In the genomic region with DNA sequence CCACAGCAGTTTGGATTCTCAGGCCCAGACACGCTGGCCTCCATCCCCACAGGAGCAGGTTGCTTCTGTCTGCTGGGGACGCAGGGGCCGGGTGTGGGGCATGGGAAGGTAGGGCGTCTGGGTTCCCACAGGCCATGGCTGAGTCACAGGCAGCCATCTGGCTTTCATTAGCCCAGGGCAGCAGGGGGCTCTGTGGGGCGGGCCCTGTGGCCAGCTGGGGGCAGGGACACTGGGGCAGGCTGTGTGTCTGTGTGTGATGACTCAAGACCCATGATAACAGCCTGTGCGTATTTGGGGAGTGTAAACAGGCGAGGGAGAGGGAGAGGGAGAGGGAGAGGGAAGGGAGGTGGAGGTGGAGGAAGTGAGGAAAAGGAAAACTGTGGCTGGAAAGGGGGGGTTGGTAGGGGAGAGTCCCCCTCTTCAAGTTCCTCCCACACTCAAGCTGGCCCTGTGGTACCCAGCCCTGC, we compare ENCODE assay signal across 7 mouse cellular contexts. TPM values are rescaled to one million over a fixed set of nuclear protein-coding genes. Genes with fewer than 3 reads are reported as not detected.
A peak's percentile ranks its signal among the peaks of the same experiment; 100 is the strongest.
DNase-seq lines count a peak whose midpoint lies in the region; ATAC-seq and TF ChIP-seq lines count a peak whose summit lies in the region.

No protein-coding gene starts in this region.

- no peaks in the 10 kb centered on the region for H3K9me3 ChIP-seq in heart, embryonic 15.5 days (replicated peaks)
- H3K9me3 ChIP-seq in liver, embryonic 13.5 days (replicated peaks) = no peaks in the 10 kb centered on the region
- no peaks in the 10 kb centered on the region for H3K9me3 ChIP-seq in stomach, embryonic 15.5 days

- WGBS in heart, embryonic 15.5 days = 17% methylated on average over 7 of the region's 7 CpGs
- WGBS in liver, embryonic 13.5 days (ENCODE audit: insufficient replicate concordance) = 28% methylated on average over 7 of the region's 7 CpGs
- 20% methylated on average over 7 of the region's 7 CpGs for WGBS in stomach, embryonic 15.5 days

- peaks cover 39% of the 10 kb centered on the region; the same call in 1 of the 2 replicates for H3K36me3 ChIP-seq in heart, embryonic 15.5 days
- H3K36me3 ChIP-seq in liver, embryonic 13.5 days = peaks cover 63% of the 10 kb centered on the region
- H3K36me3 ChIP-seq in stomach, embryonic 15.5 days = peaks cover 27% of the 10 kb centered on the region

- peak; percentile 5; the same call in 1 of the 2 replicates for TF ChIP-seq POLR2A in cortical plate, adult 2 months (IDR thresholded peaks at IDR 0.05; ENCODE audit: extremely low read depth, insufficient read depth, low read length)

- peak overlapping the region; percentile 22; the same call in 1 of the 2 replicates for H3K9ac ChIP-seq in heart, embryonic 15.5 days
- H3K9ac ChIP-seq in liver, embryonic 13.5 days = 0 out of 2 replicates have a peak overlapping the region, but pooled peaks have one; percentile 13
- no peak overlapping the region for H3K9ac ChIP-seq in stomach, embryonic 15.5 days

- H3K4me1 ChIP-seq in cortical plate, adult 2 months (ENCODE audit: control insufficient read depth, insufficient read depth, low read length) = peaks cover 6% of the 10 kb centered on the region
- peaks cover 43% of the 10 kb centered on the region for H3K4me1 ChIP-seq in heart, embryonic 15.5 days (replicated peaks)
- peaks cover 55% of the 10 kb centered on the region for H3K4me1 ChIP-seq in liver, embryonic 13.5 days (replicated peaks)
- H3K4me1 ChIP-seq in stomach, embryonic 15.5 days = peaks cover 39% of the 10 kb centered on the region

- H3K4me2 ChIP-seq in heart, embryonic 15.5 days = no peak overlapping the region
- no peak overlapping the region for H3K4me2 ChIP-seq in liver, embryonic 13.5 days
- H3K4me2 ChIP-seq in stomach, embryonic 15.5 days = no peak overlapping the region; the same call in 1 of the 2 replicates

- H3K27me3 ChIP-seq in heart, embryonic 15.5 days = no peaks in the 10 kb centered on the region
- no peaks in the 10 kb centered on the region for H3K27me3 ChIP-seq in liver, embryonic 13.5 days
- H3K27me3 ChIP-seq in stomach, embryonic 15.5 days (replicated peaks) = no peaks in the 10 kb centered on the region

- DNase-seq in 3134 (ENCODE audit: extremely low read depth, insufficient read length, low spot score) = peak; percentile 95
- peak; percentile 25 for DNase-seq in A20 (ENCODE audit: low read depth, low spot score)
- DNase-seq in liver, embryonic 13.5 days = no peak
- no peak for DNase-seq in layer of hippocampus, postnatal 36 days

- ATAC-seq in heart, embryonic 15.5 days (replicated peaks; ENCODE audit: insufficient number of reproducible peaks, insufficient read depth, low FRiP score, low read depth) = peak; percentile 50
- peak; percentile 35 for ATAC-seq in liver, embryonic 13.5 days (ENCODE audit: low read depth)
- ATAC-seq in stomach, embryonic 15.5 days (ENCODE audit: insufficient read depth, low FRiP score, low read depth) = peak; percentile 29

- peak overlapping the region; percentile 2; the same call in 1 of the 2 replicates for H3K27ac ChIP-seq in cortical plate, adult 2 months (ENCODE audit: insufficient read depth, low read length)
- peak overlapping the region; percentile 69 for H3K27ac ChIP-seq in heart, embryonic 15.5 days
- peak overlapping the region; percentile 68 for H3K27ac ChIP-seq in liver, embryonic 13.5 days
- H3K27ac ChIP-seq in stomach, embryonic 15.5 days = 0 out of 2 replicates have a peak overlapping the region, but pooled peaks have one; percentile 9

- no peak overlapping the region for H3K4me3 ChIP-seq in cortical plate, adult 2 months (ENCODE audit: insufficient read depth, low read length)
- no peak overlapping the region for H3K4me3 ChIP-seq in heart, embryonic 15.5 days
- H3K4me3 ChIP-seq in liver, embryonic 13.5 days (replicated peaks) = no peak overlapping the region
- no peak overlapping the region for H3K4me3 ChIP-seq in stomach, embryonic 15.5 days (replicated peaks)

- TF ChIP-seq CTCF in cortical plate, adult 2 months (IDR thresholded peaks at IDR 0.05; ENCODE audit: extremely low read depth, insufficient read depth, low read length) = no peak

RNA-seq across cellular contexts. Expression of gene Ccdc97, which starts 7.1 kb away (rescaled TPM):
- polyA plus RNA-seq in cortical plate, adult 2 months (2012; rRNA removed) = 57.9 and 58.5 TPM in 2 replicates
- 17.6 and 23.5 TPM in 2 replicates for polyA plus RNA-seq in heart, embryonic 15.5 days (2015; fragmentation: Nextera tagmentation; extraction: Ambion mirVana)
- polyA plus RNA-seq in liver, embryonic 13.5 days (2015; fragmentation: Nextera tagmentation; extraction: Ambion mirVana) = 8.8 and 10.7 TPM in 2 replicates
- 16.9 and 19.6 TPM in 2 replicates for polyA plus RNA-seq in stomach, embryonic 15.5 days (2015; fragmentation: Nextera tagmentation; extraction: Ambion mirVana)
- total RNA-seq in layer of hippocampus, postnatal 36 days (2021) = 10 to 100 TPM; 57.4 to 64.6 TPM

RNA-seq across cellular contexts. Expression of gene Tgfb1, which starts 25.0 kb away (rescaled TPM):
- 5.6 and 6.2 TPM in 2 replicates for polyA plus RNA-seq in cortical plate, adult 2 months (2012; rRNA removed)
- polyA plus RNA-seq in heart, embryonic 15.5 days (2015; fragmentation: Nextera tagmentation; extraction: Ambion mirVana) = 3.2 and 4.6 TPM in 2 replicates
- polyA plus RNA-seq in liver, embryonic 13.5 days (2015; fragmentation: Nextera tagmentation; extraction: Ambion mirVana) = 6.1 and 6.9 TPM in 2 replicates
- 3.9 and 4.1 TPM in 2 replicates for polyA plus RNA-seq in stomach, embryonic 15.5 days (2015; fragmentation: Nextera tagmentation; extraction: Ambion mirVana)
- 1 to 10 TPM; 6.0 to 8.0 TPM for total RNA-seq in layer of hippocampus, postnatal 36 days (2021)

RNA-seq across cellular contexts. Expression of gene B9d2, which starts 31.2 kb away (rescaled TPM):
- polyA plus RNA-seq in cortical plate, adult 2 months (2012; rRNA removed) = 38.8 and 42.4 TPM in 2 replicates
- 24.5 and 30.9 TPM in 2 replicates for polyA plus RNA-seq in heart, embryonic 15.5 days (2015; fragmentation: Nextera tagmentation; extraction: Ambion mirVana)
- 21.8 and 25.1 TPM in 2 replicates for polyA plus RNA-seq in liver, embryonic 13.5 days (2015; fragmentation: Nextera tagmentation; extraction: Ambion mirVana)
- polyA plus RNA-seq in stomach, embryonic 15.5 days (2015; fragmentation: Nextera tagmentation; extraction: Ambion mirVana) = 23.2 and 25.3 TPM in 2 replicates
- total RNA-seq in layer of hippocampus, postnatal 36 days (2021) = 10 to 100 TPM; 23.9 to 24.4 TPM

RNA-seq across cellular contexts. Expression of gene Tmem91, which starts 36.8 kb away (rescaled TPM):
- polyA plus RNA-seq in cortical plate, adult 2 months (2012; rRNA removed) = 30.3 and 37.6 TPM in 2 replicates
- polyA plus RNA-seq in heart, embryonic 15.5 days (2015; fragmentation: Nextera tagmentation; extraction: Ambion mirVana) = 1.8 and 2.2 TPM in 2 replicates
- 1.0 and 1.1 TPM in 2 replicates for polyA plus RNA-seq in liver, embryonic 13.5 days (2015; fragmentation: Nextera tagmentation; extraction: Ambion mirVana)
- polyA plus RNA-seq in stomach, embryonic 15.5 days (2015; fragmentation: Nextera tagmentation; extraction: Ambion mirVana) = 3.0 and 4.0 TPM in 2 replicates
- 10 to 100 TPM; 13.8 to 14.9 TPM for total RNA-seq in layer of hippocampus, postnatal 36 days (2021)

RNA-seq across cellular contexts. Expression of gene Hnrnpul1, which starts 42.8 kb away (rescaled TPM):
- polyA plus RNA-seq in cortical plate, adult 2 months (2012; rRNA removed) = 36.7 and 37.6 TPM in 2 replicates
- polyA plus RNA-seq in heart, embryonic 15.5 days (2015; fragmentation: Nextera tagmentation; extraction: Ambion mirVana) = 35.4 and 39.9 TPM in 2 replicates
- polyA plus RNA-seq in liver, embryonic 13.5 days (2015; fragmentation: Nextera tagmentation; extraction: Ambion mirVana) = 31.4 and 36.3 TPM in 2 replicates
- 49.0 and 54.2 TPM in 2 replicates for polyA plus RNA-seq in stomach, embryonic 15.5 days (2015; fragmentation: Nextera tagmentation; extraction: Ambion mirVana)
- 100 to 1,000 TPM; 100 to 108 TPM for total RNA-seq in layer of hippocampus, postnatal 36 days (2021)

Comparison
In these comparisons a context has a peak if more than half of its experiments do, and no peak if none do; other contexts are left out.
1. DNase-seq: peak in 3134 (single experiment) and A20 (single experiment); none in liver, embryonic 13.5 days (single experiment) and layer of hippocampus, postnatal 36 days (0 of 2).
2. H3K27ac ChIP-seq: peak in every context shown above with its lines; median percentile 69 in heart, embryonic 15.5 days; 68 in liver, embryonic 13.5 days; 9 in stomach, embryonic 15.5 days; 2 in cortical plate, adult 2 months.
3. Peak in every context shown above with its lines, with median percentiles within 50 percentile points of each other: ATAC-seq.